Mouse (Mus musculus) megakaryocyte, embryonic 14.5 days (primary cell): Measurements from ENCODE around the gene Olfr1425. TPM values are rescaled to one million over a fixed set of nuclear protein-coding genes. Genes with fewer than 3 reads are reported as not detected.

ENCODE experiments used
- H3K27me3 ChIP-seq: replicated peaks from 2 replicates; pipeline ENCODE3; 2012; ENCODE audit warnings: inconsistent platforms
- H3K36me3 ChIP-seq: replicated peaks from 2 replicates; pipeline ENCODE3; 2012; ENCODE audit warnings: low read length, inconsistent platforms, mixed read lengths
- H3K4me1 ChIP-seq: 2 replicates; pipeline ENCODE4 v1.6.1; 2012; ENCODE audit warnings: inconsistent platforms
- H3K4me3 ChIP-seq: replicated peaks from 2 replicates; pipeline ENCODE3; 2012; ENCODE audit warnings: moderate library complexity, mild to moderate bottlenecking, inconsistent platforms
- H3K9me3 ChIP-seq: 2 replicates; pipeline ENCODE4 v1.6.1; 2012; ENCODE audit warnings: inconsistent platforms
- FLI1 ChIP-seq: IDR thresholded peaks from 2 replicates; pipeline ENCODE4 v1.6.1; 2012; ENCODE audit warnings: low read length, inconsistent platforms, mixed read lengths
- GATA1 ChIP-seq: IDR thresholded peaks from 3 replicates; pipeline ENCODE4 v1.6.1; 2012; ENCODE audit warnings: mixed read lengths, low read length, inconsistent platforms, borderline replicate concordance
- polyA plus RNA-seq: library from polyadenylated mRNA; stranded (reverse); fragments of >175 nt; gene quantifications from 2 replicates; pipeline ENCODE4 v1.2.3, GENCODE M21; 2012; ENCODE audit warnings: low replicate concordance; ENCODE audit not compliant: insufficient read depth

The Olfr1425 gene
- polyA plus RNA-seq, 1 experiment: not detected

GRCm38 (mm10) chr19:12043163-12043562 is 34.4 kb downstream of the Olfr1425 start:
- Histone ChIP-seq H3K4me1 (peaks cover 3% of the 10 kb centered on the region; the same call in 1 of the 2 replicates), H3K9me3 (no peaks in the 10 kb centered on the region), H3K36me3 (no peaks in the 10 kb centered on the region), H3K4me3 (no peak overlapping the region), H3K27me3 (no peaks in the 10 kb centered on the region)
- TF ChIP-seq GATA1 (no peak), FLI1 (no peak)

GRCm38 (mm10) chr19:12041217-12041616 is 36.3 kb downstream of the Olfr1425 start, which contains the start of gene Olfr1423:
TSS of gene Olfr1423 (minus strand) at chr19:12041317.
- no peak for TF ChIP-seq GATA1
- TF ChIP-seq FLI1: no peak
- Histone ChIP-seq H3K4me3 (no peak within 1 kb of the TSS), H3K4me1 (peaks cover 3% of the 10 kb centered on the region; the same call in 1 of the 2 replicates), H3K27me3 (no peaks in the 10 kb centered on the region), H3K36me3 (no peaks in the 10 kb centered on the region), H3K9me3 (no peaks in the 10 kb centered on the region)

- TF ChIP-seq GATA1: no peak
- no peak for TF ChIP-seq FLI1
- Histone ChIP-seq H3K4me3 (no peak overlapping the region), H3K4me1 (no peaks in the 10 kb centered on the region), H3K9me3 (no peaks in the 10 kb centered on the region), H3K27me3 (peaks cover 2% of the 10 kb centered on the region), H3K36me3 (no peaks in the 10 kb centered on the region)
Measured at GRCm38 (mm10) chr19:12037727-12038126, 39.8 kb downstream of the Olfr1425 start.

- Histone ChIP-seq H3K9me3 (no peaks in the 10 kb centered on the region), H3K4me3 (no peak overlapping the region), H3K36me3 (no peaks in the 10 kb centered on the region), H3K4me1 (peaks cover 20% of the 10 kb centered on the region), H3K27me3 (no peaks in the 10 kb centered on the region)
- TF ChIP-seq FLI1: no peak
- TF ChIP-seq GATA1: no peak
Measured at GRCm38 (mm10) chr19:12026606-12027005, 50.9 kb downstream of the Olfr1425 start.

GRCm38 (mm10) chr19:12025333-12025732 is 52.2 kb downstream of the Olfr1425 start:
- Histone ChIP-seq H3K4me1 (peaks cover 27% of the 10 kb centered on the region), H3K36me3 (no peaks in the 10 kb centered on the region), H3K4me3 (no peak overlapping the region), H3K27me3 (no peaks in the 10 kb centered on the region), H3K9me3 (no peaks in the 10 kb centered on the region)
- no peak for TF ChIP-seq GATA1
- TF ChIP-seq FLI1: no peak

GRCm38 (mm10) chr19:12024149-12024548 is 53.4 kb downstream of the Olfr1425 start:
- Histone ChIP-seq H3K27me3 (no peaks in the 10 kb centered on the region), H3K36me3 (no peaks in the 10 kb centered on the region), H3K9me3 (no peaks in the 10 kb centered on the region), H3K4me1 (peaks cover 29% of the 10 kb centered on the region), H3K4me3 (no peak overlapping the region)
- no peak for TF ChIP-seq FLI1
- no peak for TF ChIP-seq GATA1

Other genes with a start within 250 kb of the Olfr1425 start
- not detected in 2 replicates for gene Olfr1417, start 238.5 kb downstream of the Olfr1425 start, polyA plus RNA-seq
- not detected in 2 replicates for gene Olfr1418, start 216.7 kb downstream of the Olfr1425 start, polyA plus RNA-seq
- gene Olfr1419, start 202.6 kb downstream of the Olfr1425 start, polyA plus RNA-seq: not detected in 2 replicates
- gene Olfr1420, start 191.2 kb downstream of the Olfr1425 start, polyA plus RNA-seq: not detected in 2 replicates
- 2.4 and 5.5 TPM in 2 replicates for gene Patl1, start 165.3 kb downstream of the Olfr1425 start, polyA plus RNA-seq
- 0.73 and 3.0 TPM in 2 replicates for gene Osbp, start 111.8 kb downstream of the Olfr1425 start, polyA plus RNA-seq
- not detected in 2 replicates for gene Olfr1423, start 36.4 kb downstream of the Olfr1425 start, polyA plus RNA-seq
- not detected in 2 replicates for gene Olfr1424, start 15.0 kb downstream of the Olfr1425 start, polyA plus RNA-seq
- gene Olfr1426, start 14.3 kb upstream of the Olfr1425 start, polyA plus RNA-seq: not detected in 2 replicates
- not detected in 2 replicates for gene Olfr1427, start 25.6 kb upstream of the Olfr1425 start, polyA plus RNA-seq
- not detected in 2 replicates for gene Olfr1428, start 38.2 kb upstream of the Olfr1425 start, polyA plus RNA-seq
- not detected in 2 replicates for gene Olfr76, start 45.5 kb upstream of the Olfr1425 start, polyA plus RNA-seq
- not detected in 2 replicates for gene Olfr1555-ps1, start 92.4 kb upstream of the Olfr1425 start, polyA plus RNA-seq
- not detected in 2 replicates for gene Olfr1431, start 122.9 kb upstream of the Olfr1425 start, polyA plus RNA-seq
- gene Olfr1432, start 154.9 kb upstream of the Olfr1425 start, polyA plus RNA-seq: not detected in 2 replicates
- gene Olfr262, start 163.9 kb upstream of the Olfr1425 start, polyA plus RNA-seq: not detected in 2 replicates
- not detected in 2 replicates for gene Olfr235, start 183.3 kb upstream of the Olfr1425 start, polyA plus RNA-seq
- gene Olfr1434, start 202.1 kb upstream of the Olfr1425 start, polyA plus RNA-seq: not detected in 2 replicates
- not detected in 2 replicates for gene Olfr1436, start 221.4 kb upstream of the Olfr1425 start, polyA plus RNA-seq
- not detected in 2 replicates for gene Olfr1437, start 247.4 kb upstream of the Olfr1425 start, polyA plus RNA-seq